Mouse (Mus musculus) liver, embryonic 16.5 days (tissue): ENCODE measurements around the gene Ddx42. TPM values are rescaled to one million over a fixed set of nuclear protein-coding genes. Genes with fewer than 3 reads are reported as not detected.

Experiments
- polyA plus RNA-seq: library from polyadenylated mRNA; unstranded; fragments of >200 nt; fragmentation: Nextera tagmentation; extraction: Ambion mirVana; gene quantifications from 2 replicates; pipeline ENCODE4 v1.2.1, GENCODE M21; 2015

Gene Ddx42
- polyA plus RNA-seq, 1 experiment from 2014 or later, result 24.7 TPM

Other genes starting within 250 kb of the Ddx42 start
- gene Ace, start 249.0 kb upstream of the Ddx42 start, polyA plus RNA-seq, result 0.06 and 0.24 TPM in 2 replicates
- gene Ace3, start 222.3 kb upstream of the Ddx42 start, polyA plus RNA-seq, result not detected in 2 replicates
- 0.05 and 0.08 TPM in 2 replicates for gene Kcnh6, start 208.8 kb upstream of the Ddx42 start, polyA plus RNA-seq
- gene Dcaf7, start 180.1 kb upstream of the Ddx42 start, polyA plus RNA-seq, result 25.1 and 27.5 TPM in 2 replicates
- gene Taco1, start 150.9 kb upstream of the Ddx42 start, polyA plus RNA-seq, result 5.6 and 6.4 TPM in 2 replicates
- gene Map3k3, start 132.3 kb upstream of the Ddx42 start, polyA plus RNA-seq, result 2.4 and 3.6 TPM in 2 replicates
- gene Gm10840, start 56.1 kb upstream of the Ddx42 start, polyA plus RNA-seq, result not detected in 2 replicates
- gene Limd2, start 56.1 kb upstream of the Ddx42 start, polyA plus RNA-seq, result 76.8 and 79.6 TPM in 2 replicates
- gene Strada, start 14.8 kb upstream of the Ddx42 start, polyA plus RNA-seq, result 7.3 and 7.6 TPM in 2 replicates
- 42.3 and 44.2 TPM in 2 replicates for gene Ccdc47, start 582 bp upstream of the Ddx42 start, polyA plus RNA-seq
- gene Ftsj3, start 39.2 kb downstream of the Ddx42 start, polyA plus RNA-seq, result 25.2 and 27.0 TPM in 2 replicates
- 113 and 118 TPM in 2 replicates for gene Psmc5, start 39.2 kb downstream of the Ddx42 start, polyA plus RNA-seq
- 19.4 and 19.5 TPM in 2 replicates for gene Smarcd2, start 56.0 kb downstream of the Ddx42 start, polyA plus RNA-seq
- gene Tcam1, start 59.7 kb downstream of the Ddx42 start, polyA plus RNA-seq, result 0.13 and 0.16 TPM in 2 replicates
- gene Gh, start 84.9 kb downstream of the Ddx42 start, polyA plus RNA-seq, result not detected in 2 replicates
- gene Cd79b, start 97.8 kb downstream of the Ddx42 start, polyA plus RNA-seq, result 11.3 and 12.3 TPM in 2 replicates
- 0.04 and 0.13 TPM in 2 replicates for gene Scn4a, start 136.4 kb downstream of the Ddx42 start, polyA plus RNA-seq
- gene Prr29, start 148.5 kb downstream of the Ddx42 start, polyA plus RNA-seq, result not detected in 2 replicates
- gene Icam2, start 171.1 kb downstream of the Ddx42 start, polyA plus RNA-seq, result 13.4 and 14.8 TPM in 2 replicates